Mouse (Mus musculus) kidney, adult 18-20 months (tissue): Measurements from ENCODE around the gene Gm11554.
"Not testable (repeated sequence)": the region's sequence is repeated elsewhere in the genome, so short reads cannot be mapped to it uniquely, and the experiment has no call there.

Source experiments
- DNase-seq: peaks from one replicate; pipeline ENCODE4 v3.0.0; 2021

Gm11554 gene

DNA sequence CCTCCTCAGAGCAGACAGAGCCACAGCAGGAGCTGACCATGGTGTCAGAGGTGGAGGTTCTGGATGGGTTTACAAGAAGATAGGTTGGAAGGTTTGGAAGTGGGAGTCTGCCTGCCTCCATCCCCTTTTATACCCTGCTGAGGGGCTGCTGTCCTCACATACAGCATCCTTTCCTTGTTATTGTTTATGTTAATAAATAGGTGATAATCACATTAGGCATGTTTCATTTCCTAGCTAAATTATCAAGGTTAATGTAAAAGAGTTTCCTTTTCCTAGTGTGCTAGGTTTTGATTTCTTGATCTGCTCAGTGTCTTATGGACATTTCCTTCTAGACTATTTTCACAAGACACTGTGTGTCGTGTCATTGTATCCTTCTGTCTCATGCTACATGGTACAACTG is at the start of gene Gm11554:
TSS of gene Gm11554 (minus strand) at position 101 of the 400 bp plus-strand sequence.
- DNase-seq, result not testable (repeated sequence)

GRCm38 (mm10) chr11:99851508-99851907 is 47.3 kb upstream of the Gm11554 start, which contains the start of gene Krtap4-16:
Krtap4-16 (minus strand) TSS chr11:99851608.
- DNase-seq, result no peak

- DNase-seq, result no peak
These were observed 42.5 kb upstream of the Gm11554 start for GRCm38 (mm10) chr11:99846746-99847145.

- no peak for DNase-seq
These were observed 37.9 kb upstream of the Gm11554 start for GRCm38 (mm10) chr11:99842185-99842584.

- no peak for DNase-seq
These were observed 33.7 kb upstream of the Gm11554 start, which contains the start of gene 2300003K06Rik for GRCm38 (mm10) chr11:99837966-99838365. 2300003K06Rik (minus strand) TSS chr11:99838066.

DNA sequence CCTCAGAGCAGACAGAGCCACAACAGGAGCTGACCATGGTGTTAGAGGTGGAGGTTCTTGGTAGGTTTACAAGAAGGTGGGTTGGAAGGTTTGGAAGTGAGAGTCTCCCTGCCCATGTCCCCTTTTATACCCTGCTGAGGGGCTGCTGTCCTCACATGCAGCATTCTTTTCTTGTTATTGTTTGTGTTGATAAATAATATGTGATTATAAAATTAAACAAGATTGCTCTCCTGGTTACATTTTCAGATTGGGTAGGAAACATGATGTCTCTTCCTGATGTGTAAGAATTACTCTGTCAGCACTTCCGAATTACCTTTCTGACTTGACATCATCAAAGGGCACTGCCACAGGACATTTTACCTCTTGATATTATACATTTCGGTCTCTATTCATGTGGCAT is 11.3 kb upstream of the Gm11554 start, which contains the start of gene Gm11564:
TSS of gene Gm11564 (minus strand) at position 101 of the 400 bp plus-strand sequence.
- not testable (repeated sequence) for DNase-seq

DNA sequence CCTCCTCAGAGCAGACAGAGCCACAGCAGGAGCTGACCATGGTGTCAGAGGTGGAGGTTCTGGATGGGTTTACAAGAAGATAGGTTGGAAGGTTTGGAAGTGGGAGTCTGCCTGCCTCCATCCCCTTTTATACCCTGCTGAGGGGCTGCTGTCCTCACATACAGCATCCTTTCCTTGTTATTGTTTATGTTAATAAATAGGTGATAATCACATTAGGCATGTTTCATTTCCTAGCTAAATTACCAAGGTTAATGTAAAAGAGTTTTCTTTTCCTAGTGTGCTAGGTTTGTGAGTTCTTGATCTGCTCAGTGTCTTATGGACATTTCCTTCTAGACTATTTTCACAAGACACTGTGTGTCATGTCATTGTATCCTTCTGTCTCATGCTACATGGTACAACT is 5.5 kb upstream of the Gm11554 start, which contains the start of gene Krtap4-13:
TSS of gene Krtap4-13 (minus strand) at position 101 of the 400 bp plus-strand sequence.
- not testable (repeated sequence) for DNase-seq

- DNase-seq, result not testable (repeated sequence)
These were observed 5.4 kb downstream of the Gm11554 start, which contains the start of gene Gm11569 for GRCm38 (mm10) chr11:99798832-99799231. Gm11569 (minus strand) TSS chr11:99798932.

DNA sequence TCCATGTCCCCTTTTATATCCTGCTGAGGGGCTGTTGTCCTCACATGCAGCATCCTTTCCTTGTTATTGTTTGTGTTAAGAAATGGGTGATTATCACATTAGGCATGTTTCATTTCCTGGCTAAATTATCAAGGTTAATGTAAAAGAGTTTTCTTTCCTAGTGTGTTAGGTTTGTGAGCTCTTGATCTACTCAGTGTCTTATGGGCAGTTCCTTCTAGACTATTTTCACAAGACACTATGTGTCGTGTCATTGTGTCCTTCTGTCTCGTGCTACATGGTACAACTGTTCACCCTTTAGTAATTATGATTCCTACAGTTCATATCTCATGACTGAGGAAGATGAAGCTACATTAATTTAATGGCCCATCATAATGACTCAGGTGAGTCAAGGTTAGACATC is 10.9 kb downstream of the Gm11554 start, which contains the start of gene Gm11596:
TSS of gene Gm11596 (minus strand) at position 101 of the 400 bp plus-strand sequence.
- no peak for DNase-seq

- DNase-seq, result not testable (repeated sequence)
These were observed 19.3 kb downstream of the Gm11554 start, which contains the start of gene Krtap4-9 for GRCm38 (mm10) chr11:99784900-99785299. Krtap4-9 (plus strand) TSS chr11:99785200.

DNA sequence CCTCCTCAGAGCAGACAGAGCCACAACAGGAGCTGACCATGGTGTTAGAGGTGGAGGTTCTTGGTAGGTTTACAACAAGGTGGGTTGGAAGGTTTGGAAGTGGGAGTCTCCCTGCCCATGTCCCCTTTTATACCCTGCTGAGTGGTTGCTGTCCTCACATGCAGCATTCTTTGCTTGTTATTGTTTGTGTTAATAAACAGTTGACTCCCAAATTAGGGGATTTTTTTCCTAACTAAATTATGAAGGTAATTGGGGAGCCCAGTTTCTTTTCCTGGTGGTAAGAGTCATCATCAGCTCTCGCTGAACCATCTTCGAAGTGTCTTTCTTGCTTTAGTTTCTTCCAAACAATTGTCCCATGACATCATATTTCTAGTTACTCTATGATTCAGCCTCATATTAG is 23.6 kb downstream of the Gm11554 start, which contains the start of gene Krtap4-8:
TSS of gene Krtap4-8 (minus strand) at position 101 of the 400 bp plus-strand sequence.
- DNase-seq, result no peak

- peak; percentile 4 for DNase-seq
These were observed 25.8 kb downstream of the Gm11554 start for GRCm38 (mm10) chr11:99778401-99778800.

GRCm38 (mm10) chr11:99772813-99773212 is 31.4 kb downstream of the Gm11554 start, which contains the start of gene Gm11595:
Gm11595 (minus strand) TSS chr11:99772913.
- DNase-seq, result not testable (repeated sequence)

- no peak for DNase-seq
These were observed 35.8 kb downstream of the Gm11554 start for GRCm38 (mm10) chr11:99768410-99768809.

- no peak for DNase-seq
These were observed 45.4 kb downstream of the Gm11554 start for GRCm38 (mm10) chr11:99758877-99759276.
